Mouse (Mus musculus): ENCODE results near the gene Adgre5.

DNA sequence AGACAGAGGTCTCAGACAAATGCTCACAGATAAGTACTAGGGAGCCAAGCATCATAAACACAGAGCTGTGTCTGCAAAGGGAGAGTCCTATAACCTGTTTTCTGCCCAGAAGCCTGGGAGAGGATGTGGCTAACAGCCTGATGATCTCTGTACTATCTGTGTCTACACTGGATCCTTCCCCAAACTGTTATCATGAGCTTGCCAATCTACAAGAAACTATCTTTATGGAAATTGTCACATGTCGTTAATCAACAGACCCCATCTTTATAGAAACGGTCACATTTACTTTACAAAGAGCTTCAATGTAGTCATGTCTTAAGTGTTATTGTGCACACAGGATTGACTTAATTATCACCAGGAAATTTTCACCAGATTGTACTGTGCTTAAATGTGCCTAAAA is 29.5 kb upstream of the Adgre5 start:
- TF ChIP-seq CTCF (IDR thresholded peaks at IDR 0.05; ENCODE audit: control insufficient read depth, insufficient read depth, insufficient read length) (no peak), MAX (IDR thresholded peaks at IDR 0.05) (no peak), MYOG (IDR thresholded peaks at IDR 0.05; ENCODE audit: control insufficient read depth, extremely low read depth, insufficient read length) (no peak)

All from C2C12 (cell line).